Comparison of ENCODE assay signal across 10 mouse cellular contexts in genomic region chr17:24595126-24596072, GRCm38 (mm10). TPM values are rescaled to one million over a fixed set of nuclear protein-coding genes. Genes with fewer than 3 reads are reported as not detected.
DNase-seq lines count a peak whose midpoint lies in the region; ATAC-seq lines count a peak whose summit lies in the region.
"Had no signal": no experiment of that assay in that cellular context is flagged by ENCODE, and none has a peak within 500 bp of the region (broad histone marks: within the 10 kb centered on the region; RNA-seq: fewer than 3 reads in every experiment).

No protein-coding gene starts in this region.

- no peak overlapping the region for H3K4me3 ChIP-seq in limb, embryonic 13.5 days
- no peak overlapping the region for H3K4me3 ChIP-seq in limb, embryonic 10.5 days
- no peak overlapping the region for H3K4me3 ChIP-seq in hindbrain, embryonic 13.5 days
- H3K4me3 ChIP-seq in intestine, embryonic 15.5 days (replicated peaks): no peak overlapping the region
- H3K4me3 ChIP-seq: megakaryocyte, embryonic 14.5 days had no signal

- H3K4me2 ChIP-seq in limb, embryonic 13.5 days (replicated peaks): no peak overlapping the region
- H3K4me2 ChIP-seq in hindbrain, embryonic 13.5 days: no peak overlapping the region
- H3K4me2 ChIP-seq in intestine, embryonic 15.5 days (replicated peaks): no peak overlapping the region

- peak; percentile 33; the same call in 1 of the 2 replicates for ATAC-seq in limb, embryonic 13.5 days (ENCODE audit: low FRiP score, low read depth)
- no peak for ATAC-seq in hindbrain, embryonic 13.5 days (ENCODE audit: low FRiP score)
- ATAC-seq in intestine, embryonic 15.5 days: no peak; the same call in 1 of the 2 replicates

- DNase-seq in adrenal gland, postnatal 14 days: peak; percentile 46
- DNase-seq in adrenal gland, postnatal 4 days (ENCODE audit: low spot score in 2 of 2): no peak
- no peak for DNase-seq in limb, embryonic 10.5 days (ENCODE audit: low spot score)
- peak; percentile 28 for DNase-seq in Muller cell, postnatal 12 days (ENCODE audit: inconsistent ontology term)
- DNase-seq in spleen, postnatal 36 days (ENCODE audit: low spot score in 2 of 2): no peak
- DNase-seq: kidney, postnatal 10 days had no signal

- no peaks in the 10 kb centered on the region for H3K4me1 ChIP-seq in limb, embryonic 13.5 days
- H3K4me1 ChIP-seq in limb, embryonic 10.5 days: no peaks in the 10 kb centered on the region
- H3K4me1 ChIP-seq in hindbrain, embryonic 13.5 days (replicated peaks): no peaks in the 10 kb centered on the region
- no peaks in the 10 kb centered on the region for H3K4me1 ChIP-seq in intestine, embryonic 15.5 days (replicated peaks)

- no peak overlapping the region for H3K9ac ChIP-seq in limb, embryonic 13.5 days
- H3K9ac ChIP-seq in hindbrain, embryonic 13.5 days: peak overlapping the region; percentile 29; the same call in 1 of the 2 replicates
- H3K9ac ChIP-seq in intestine, embryonic 15.5 days: no peak overlapping the region

- H3K36me3 ChIP-seq in limb, embryonic 13.5 days: peaks cover 100% of the 10 kb centered on the region
- H3K36me3 ChIP-seq in limb, embryonic 10.5 days: peaks cover 100% of the 10 kb centered on the region
- H3K36me3 ChIP-seq in hindbrain, embryonic 13.5 days: peaks cover 100% of the 10 kb centered on the region
- peaks cover 65% of the 10 kb centered on the region for H3K36me3 ChIP-seq in intestine, embryonic 15.5 days

- 78% methylated on average over 17 of the region's 17 CpGs for WGBS in limb, embryonic 13.5 days
- 81% methylated on average over 17 of the region's 17 CpGs for WGBS in limb, embryonic 10.5 days
- WGBS in hindbrain, embryonic 13.5 days: 81% methylated on average over 17 of the region's 17 CpGs
- 75% methylated on average over 17 of the region's 17 CpGs for WGBS in intestine, embryonic 15.5 days

- H3K27ac ChIP-seq in limb, embryonic 13.5 days: no peak overlapping the region
- no peak overlapping the region for H3K27ac ChIP-seq in limb, embryonic 10.5 days
- H3K27ac ChIP-seq in hindbrain, embryonic 13.5 days: no peak overlapping the region
- no peak overlapping the region for H3K27ac ChIP-seq in intestine, embryonic 15.5 days

- H3K27me3 ChIP-seq in limb, embryonic 13.5 days: no peaks in the 10 kb centered on the region
- no peaks in the 10 kb centered on the region for H3K27me3 ChIP-seq in limb, embryonic 10.5 days (ENCODE audit: low read depth, poor library complexity, severe bottlenecking)
- H3K27me3 ChIP-seq in hindbrain, embryonic 13.5 days: no peaks in the 10 kb centered on the region
- no peaks in the 10 kb centered on the region for H3K27me3 ChIP-seq in intestine, embryonic 15.5 days (replicated peaks)

- no peaks in the 10 kb centered on the region for H3K9me3 ChIP-seq in limb, embryonic 13.5 days
- H3K9me3 ChIP-seq in limb, embryonic 10.5 days (replicated peaks): no peaks in the 10 kb centered on the region
- no peaks in the 10 kb centered on the region for H3K9me3 ChIP-seq in hindbrain, embryonic 13.5 days
- H3K9me3 ChIP-seq in intestine, embryonic 15.5 days: no peaks in the 10 kb centered on the region
- H3K9me3 ChIP-seq: megakaryocyte, embryonic 14.5 days had no signal

RNA-seq across cellular contexts. Expression of gene Tsc2, which starts 37.0 kb away (rescaled TPM):
- total RNA-seq in adrenal gland, postnatal 14 days (2021): 100 and 110 TPM in 2 replicates
- 100 to 1,000 TPM; 110 to 119 TPM for total RNA-seq in adrenal gland, postnatal 4 days (2021)
- polyA plus RNA-seq in limb, embryonic 13.5 days (2015; fragmentation: Nextera tagmentation; extraction: Ambion mirVana): 65.5 and 72.2 TPM in 2 replicates
- 63.2 and 79.5 TPM in 2 replicates for polyA plus RNA-seq in limb, embryonic 10.5 days (2016; fragmentation: Nextera tagmentation; extraction: Ambion mirVana)
- polyA plus RNA-seq in hindbrain, embryonic 13.5 days (2015; fragmentation: Nextera tagmentation; extraction: Ambion mirVana): 67.9 and 76.0 TPM in 2 replicates
- polyA plus RNA-seq in intestine, embryonic 15.5 days (2015; fragmentation: Nextera tagmentation; extraction: Ambion mirVana): 41.0 and 45.7 TPM in 2 replicates

RNA-seq across cellular contexts. Expression of gene Nthl1, which starts 37.1 kb away (rescaled TPM):
- 7.2 and 7.7 TPM in 2 replicates for total RNA-seq in adrenal gland, postnatal 14 days (2021)
- total RNA-seq in adrenal gland, postnatal 4 days (2021): 10 to 100 TPM; 13.3 to 13.8 TPM
- polyA plus RNA-seq in limb, embryonic 13.5 days (2015; fragmentation: Nextera tagmentation; extraction: Ambion mirVana): 23.7 and 25.0 TPM in 2 replicates
- polyA plus RNA-seq in limb, embryonic 10.5 days (2016; fragmentation: Nextera tagmentation; extraction: Ambion mirVana): 27.5 and 31.2 TPM in 2 replicates
- 8.2 and 8.8 TPM in 2 replicates for polyA plus RNA-seq in hindbrain, embryonic 13.5 days (2015; fragmentation: Nextera tagmentation; extraction: Ambion mirVana)
- 15.6 and 18.1 TPM in 2 replicates for polyA plus RNA-seq in intestine, embryonic 15.5 days (2015; fragmentation: Nextera tagmentation; extraction: Ambion mirVana)

RNA-seq across cellular contexts. Expression of gene Pkd1, which starts 45.8 kb away (rescaled TPM):
- 42.2 and 44.3 TPM in 2 replicates for total RNA-seq in adrenal gland, postnatal 14 days (2021)
- 10 to 100 TPM; 67.8 to 70.9 TPM for total RNA-seq in adrenal gland, postnatal 4 days (2021)
- polyA plus RNA-seq in limb, embryonic 13.5 days (2015; fragmentation: Nextera tagmentation; extraction: Ambion mirVana): 22.3 and 36.6 TPM in 2 replicates
- 18.9 and 24.7 TPM in 2 replicates for polyA plus RNA-seq in limb, embryonic 10.5 days (2016; fragmentation: Nextera tagmentation; extraction: Ambion mirVana)
- 20.1 and 21.6 TPM in 2 replicates for polyA plus RNA-seq in hindbrain, embryonic 13.5 days (2015; fragmentation: Nextera tagmentation; extraction: Ambion mirVana)
- polyA plus RNA-seq in intestine, embryonic 15.5 days (2015; fragmentation: Nextera tagmentation; extraction: Ambion mirVana): 16.9 and 17.4 TPM in 2 replicates

RNA-seq across cellular contexts. Expression of gene Slc9a3r2, which starts 54.7 kb away (rescaled TPM):
- total RNA-seq in adrenal gland, postnatal 14 days (2021): 90.2 and 99.1 TPM in 2 replicates
- 10 to 100 TPM; 62.2 to 64.2 TPM for total RNA-seq in adrenal gland, postnatal 4 days (2021)
- 58.1 and 59.3 TPM in 2 replicates for polyA plus RNA-seq in limb, embryonic 13.5 days (2015; fragmentation: Nextera tagmentation; extraction: Ambion mirVana)
- 47.2 and 57.1 TPM in 2 replicates for polyA plus RNA-seq in limb, embryonic 10.5 days (2016; fragmentation: Nextera tagmentation; extraction: Ambion mirVana)
- 32.7 and 34.3 TPM in 2 replicates for polyA plus RNA-seq in hindbrain, embryonic 13.5 days (2015; fragmentation: Nextera tagmentation; extraction: Ambion mirVana)
- 43.9 and 49.2 TPM in 2 replicates for polyA plus RNA-seq in intestine, embryonic 15.5 days (2015; fragmentation: Nextera tagmentation; extraction: Ambion mirVana)

Comparison
In these comparisons a context has a peak if more than half of its experiments do, and no peak if none do; other contexts are left out.
1. DNase-seq: peak in adrenal gland, postnatal 14 days (single experiment) and Muller cell, postnatal 12 days (single experiment); none in adrenal gland, postnatal 4 days (0 of 2), limb, embryonic 10.5 days (single experiment) and spleen, postnatal 36 days (0 of 2).